Mouse (Mus musculus) olfactory bulb, adult 2 months (tissue): Measurements from ENCODE around the gene Plcb3. TPM values are rescaled to one million over a fixed set of nuclear protein-coding genes. Genes with fewer than 3 reads are reported as not detected.
"Not testable (repeated sequence)": the region's sequence is repeated elsewhere in the genome, so short reads cannot be mapped to it uniquely, and the experiment has no call there.

Experiments used
- H3K27ac ChIP-seq: fragments of 200-500 bp; 2 replicates; pipeline ENCODE4 v1.5.1; 2012; ENCODE audit warnings: low read depth, low read length; ENCODE audit not compliant: insufficient read depth
- H3K4me1 ChIP-seq: fragments of 200-500 bp; 2 replicates; pipeline ENCODE4 v1.6.1; 2012; ENCODE audit warnings: low read length; ENCODE audit not compliant: control insufficient read depth, insufficient read depth
- H3K4me3 ChIP-seq: fragments of 200-500 bp; 2 replicates; pipeline ENCODE4 v1.5.1; 2012; ENCODE audit warnings: mild to moderate bottlenecking, low read depth, low read length, moderate library complexity; ENCODE audit not compliant: insufficient read depth
- CTCF ChIP-seq: fragments of 200-500 bp; IDR thresholded peaks from 2 replicates; pipeline ENCODE4 v1.5.1; 2012; ENCODE audit warnings: low read depth, mild to moderate bottlenecking, low read length, moderate library complexity; ENCODE audit not compliant: insufficient read depth
- POLR2A ChIP-seq: fragments of 200-500 bp; IDR thresholded peaks from 2 replicates; pipeline ENCODE4 v1.6.1; 2012; ENCODE audit warnings: mild to moderate bottlenecking, low read depth, low read length, moderate library complexity; ENCODE audit not compliant: insufficient read depth
- WGBS: fragments of 180-500 bp; shearing (Covaris S2); methylation state at CpG from one replicate; pipeline ENCODE4 v1.1.7; 2018; 5-methylcytosine and 5-hydroxymethylcytosine counted together
- polyA plus RNA-seq: library from polyadenylated mRNA; stranded (reverse); fragments of >200 nt; gene quantifications from 2 replicates; pipeline ENCODE4 v1.2.4, GENCODE M21; 2012; ENCODE audit warnings: low replicate concordance; ENCODE audit not compliant: missing spikeins, insufficient read depth, insufficient read length

The Plcb3 gene
- polyA plus RNA-seq, 1 experiment = not detected

GRCm38 (mm10) chr19:6992011-6992858 lies 16.0 kb upstream of the Plcb3 start, which contains the start of gene Dnajc4:
TSS of gene Dnajc4 (minus strand) at chr19:6992572.
- under 1% methylated on average over 37 of the region's 37 CpGs for WGBS
- no peak for TF ChIP-seq POLR2A
- 0 out of 2 replicates have a peak, but pooled peaks have one; percentile 15 for TF ChIP-seq CTCF
- Histone ChIP-seq H3K27ac (0 out of 2 replicates have a peak within 1 kb of the TSS, but pooled peaks have one; percentile 2), H3K4me1 (peaks cover 32% of the 10 kb centered on the region), H3K4me3 (peak within 1 kb of the TSS; percentile 66)

GRCm38 (mm10) chr19:6991166-6991565 lies 14.9 kb upstream of the Plcb3 start:
- WGBS = 93% methylated on average over 6 of the region's 6 CpGs
- H3K27ac ChIP-seq, H3K4me3 ChIP-seq: not testable (repeated sequence)
- H3K4me1 ChIP-seq = peaks cover 31% of the 10 kb centered on the region

GRCm38 (mm10) chr19:6990712-6991111 lies 14.4 kb upstream of the Plcb3 start:
- H3K4me3 ChIP-seq = no peak overlapping the region
- H3K27ac ChIP-seq = no peak overlapping the region
- 89% methylated on average over 6 of the region's 6 CpGs for WGBS
- H3K4me1 ChIP-seq = peaks cover 34% of the 10 kb centered on the region
- no peak for TF ChIP-seq CTCF
- TF ChIP-seq POLR2A = no peak

- 90% methylated on average over 8 of the region's 8 CpGs for WGBS
- Histone ChIP-seq H3K27ac (no peak overlapping the region), H3K4me3 (no peak overlapping the region), H3K4me1 (peaks cover 21% of the 10 kb centered on the region)
- no peak for TF ChIP-seq CTCF
- no peak for TF ChIP-seq POLR2A
Measured at GRCm38 (mm10) chr19:6989251-6989650, 13.0 kb upstream of the Plcb3 start.

- WGBS = 2% methylated on average over 8 of the region's 8 CpGs
- Histone ChIP-seq H3K4me3 (peak overlapping the region; percentile 74), H3K27ac (peak overlapping the region; percentile 61), H3K4me1 (peaks cover 16% of the 10 kb centered on the region)
- no peak for TF ChIP-seq CTCF
- no peak for TF ChIP-seq POLR2A
Measured at GRCm38 (mm10) chr19:6987904-6988285, 11.6 kb upstream of the Plcb3 start.

GRCm38 (mm10) chr19:6987061-6987903 lies 11.0 kb upstream of the Plcb3 start, which contains the start of gene Vegfb:
TSS of gene Vegfb (minus strand) at chr19:6987651.
- under 1% methylated on average over 82 of the region's 85 CpGs for WGBS
- TF ChIP-seq CTCF (no peak), POLR2A (no peak)
- H3K27ac ChIP-seq = peak within 1 kb of the TSS; percentile 61

GRCm38 (mm10) chr19:6985951-6986708 lies 9.9 kb upstream of the Plcb3 start:
- Histone ChIP-seq H3K27ac (peak overlapping the region; percentile 55; the same call in 1 of the 2 replicates), H3K4me3 (no peak overlapping the region), H3K4me1 (peaks cover 13% of the 10 kb centered on the region)
- 77% methylated on average over 10 of the region's 10 CpGs for WGBS
- TF ChIP-seq CTCF (no peak), POLR2A (no peak)

More at GRCm38 (mm10) chr19:6987061-6987903, 11.0 kb upstream of the Plcb3 start, which contains the start of gene Vegfb:
- Histone ChIP-seq H3K4me3 (peak within 1 kb of the TSS; percentile 74), H3K4me1 (peaks cover 13% of the 10 kb centered on the region)

GRCm38 (mm10) chr19:6985300-6985699 lies 9.0 kb upstream of the Plcb3 start:
- WGBS = 92% methylated on average over 19 of the region's 19 CpGs
- Histone ChIP-seq H3K4me1 (peaks cover 13% of the 10 kb centered on the region), H3K4me3 (no peak overlapping the region), H3K27ac (no peak overlapping the region)
- TF ChIP-seq POLR2A = no peak
- no peak for TF ChIP-seq CTCF
